Mouse (Mus musculus): ENCODE measurements around the gene Tmem135.

Tmem135 gene

GRCm38 (mm10) chr7:89404734-89405440, 865 bp upstream of the Tmem135 start:
- Histone ChIP-seq H3K27me3 (ENCODE audit: control insufficient read depth, insufficient read depth, low read length, poor library complexity, severe bottlenecking) (no peaks in the 10 kb centered on the region), H3K36me3 (ENCODE audit: control insufficient read depth, insufficient read depth, low read length, poor library complexity, severe bottlenecking) (no peaks in the 10 kb centered on the region)
- DNase-seq (ENCODE audit: low read depth, low spot score), result no peak

GRCm38 (mm10) chr7:89403053-89403972, 709 bp downstream of the Tmem135 start:
- DNase-seq (ENCODE audit: low read depth, low spot score), result peak; percentile 48
- H3K36me3 ChIP-seq (ENCODE audit: control insufficient read depth, insufficient read depth, low read length, poor library complexity, severe bottlenecking), result no peaks in the 10 kb centered on the region
- H3K27me3 ChIP-seq (ENCODE audit: control insufficient read depth, insufficient read depth, low read length, poor library complexity, severe bottlenecking), result no peaks in the 10 kb centered on the region

GRCm38 (mm10) chr7:89401936-89402335, 2.1 kb downstream of the Tmem135 start:
- Histone ChIP-seq H3K27me3 (ENCODE audit: control insufficient read depth, insufficient read depth, low read length, poor library complexity, severe bottlenecking) (no peaks in the 10 kb centered on the region), H3K36me3 (ENCODE audit: control insufficient read depth, insufficient read depth, low read length, poor library complexity, severe bottlenecking) (no peaks in the 10 kb centered on the region)
- DNase-seq (ENCODE audit: low read depth, low spot score), result no peak

- DNase-seq (ENCODE audit: low read depth, low spot score), result no peak
- H3K36me3 ChIP-seq (ENCODE audit: control insufficient read depth, insufficient read depth, low read length, poor library complexity, severe bottlenecking), result no peaks in the 10 kb centered on the region
- no peaks in the 10 kb centered on the region for H3K27me3 ChIP-seq (ENCODE audit: control insufficient read depth, insufficient read depth, low read length, poor library complexity, severe bottlenecking)
These were observed 2.7 kb downstream of the Tmem135 start for GRCm38 (mm10) chr7:89401136-89401858.

GRCm38 (mm10) chr7:89400721-89401120, 3.3 kb downstream of the Tmem135 start:
- no peak for DNase-seq (ENCODE audit: low read depth, low spot score)
- H3K27me3 ChIP-seq (ENCODE audit: control insufficient read depth, insufficient read depth, low read length, poor library complexity, severe bottlenecking), result no peaks in the 10 kb centered on the region
- no peaks in the 10 kb centered on the region for H3K36me3 ChIP-seq (ENCODE audit: control insufficient read depth, insufficient read depth, low read length, poor library complexity, severe bottlenecking)

- Histone ChIP-seq H3K27me3 (ENCODE audit: control insufficient read depth, insufficient read depth, low read length, poor library complexity, severe bottlenecking) (no peaks in the 10 kb centered on the region), H3K36me3 (ENCODE audit: control insufficient read depth, insufficient read depth, low read length, poor library complexity, severe bottlenecking) (no peaks in the 10 kb centered on the region)
- no peak for DNase-seq (ENCODE audit: low read depth, low spot score)
These were observed 6.0 kb downstream of the Tmem135 start for GRCm38 (mm10) chr7:89397837-89398534.

- Histone ChIP-seq H3K36me3 (ENCODE audit: control insufficient read depth, insufficient read depth, low read length, poor library complexity, severe bottlenecking) (no peaks in the 10 kb centered on the region), H3K27me3 (ENCODE audit: control insufficient read depth, insufficient read depth, low read length, poor library complexity, severe bottlenecking) (no peaks in the 10 kb centered on the region)
- no peak for DNase-seq (ENCODE audit: low read depth, low spot score)
These were observed 7.6 kb downstream of the Tmem135 start for GRCm38 (mm10) chr7:89396386-89396785.

GRCm38 (mm10) chr7:89395399-89395798, 8.6 kb downstream of the Tmem135 start:
- no peaks in the 10 kb centered on the region for H3K36me3 ChIP-seq (ENCODE audit: control insufficient read depth, insufficient read depth, low read length, poor library complexity, severe bottlenecking)
- no peaks in the 10 kb centered on the region for H3K27me3 ChIP-seq (ENCODE audit: control insufficient read depth, insufficient read depth, low read length, poor library complexity, severe bottlenecking)
- no peak for DNase-seq (ENCODE audit: low read depth, low spot score)

- DNase-seq (ENCODE audit: low read depth, low spot score), result peak; percentile 52
- Histone ChIP-seq H3K27me3 (ENCODE audit: control insufficient read depth, insufficient read depth, low read length, poor library complexity, severe bottlenecking) (no peaks in the 10 kb centered on the region), H3K36me3 (ENCODE audit: control insufficient read depth, insufficient read depth, low read length, poor library complexity, severe bottlenecking) (no peaks in the 10 kb centered on the region)
These were observed 11.2 kb downstream of the Tmem135 start for GRCm38 (mm10) chr7:89392825-89393224.

- DNase-seq (ENCODE audit: low read depth, low spot score), result no peak
- Histone ChIP-seq H3K27me3 (ENCODE audit: control insufficient read depth, insufficient read depth, low read length, poor library complexity, severe bottlenecking) (no peaks in the 10 kb centered on the region), H3K36me3 (ENCODE audit: control insufficient read depth, insufficient read depth, low read length, poor library complexity, severe bottlenecking) (no peaks in the 10 kb centered on the region)
These were observed 11.6 kb downstream of the Tmem135 start for GRCm38 (mm10) chr7:89392388-89392787.

- Histone ChIP-seq H3K27me3 (ENCODE audit: control insufficient read depth, insufficient read depth, low read length, poor library complexity, severe bottlenecking) (no peaks in the 10 kb centered on the region), H3K36me3 (ENCODE audit: control insufficient read depth, insufficient read depth, low read length, poor library complexity, severe bottlenecking) (no peaks in the 10 kb centered on the region)
- DNase-seq (ENCODE audit: low read depth, low spot score), result no peak
These were observed 12.2 kb downstream of the Tmem135 start for GRCm38 (mm10) chr7:89391831-89392230.

GRCm38 (mm10) chr7:89391281-89391680, 12.7 kb downstream of the Tmem135 start:
- no peak for DNase-seq (ENCODE audit: low read depth, low spot score)
- H3K36me3 ChIP-seq (ENCODE audit: control insufficient read depth, insufficient read depth, low read length, poor library complexity, severe bottlenecking), result no peaks in the 10 kb centered on the region
- no peaks in the 10 kb centered on the region for H3K27me3 ChIP-seq (ENCODE audit: control insufficient read depth, insufficient read depth, low read length, poor library complexity, severe bottlenecking)

GRCm38 (mm10) chr7:89390660-89391059, 13.4 kb downstream of the Tmem135 start:
- DNase-seq (ENCODE audit: low read depth, low spot score), result no peak
- H3K27me3 ChIP-seq (ENCODE audit: control insufficient read depth, insufficient read depth, low read length, poor library complexity, severe bottlenecking), result no peaks in the 10 kb centered on the region
- H3K36me3 ChIP-seq (ENCODE audit: control insufficient read depth, insufficient read depth, low read length, poor library complexity, severe bottlenecking), result no peaks in the 10 kb centered on the region

GRCm38 (mm10) chr7:89388981-89389380, 15.0 kb downstream of the Tmem135 start:
- no peak for DNase-seq (ENCODE audit: low read depth, low spot score)
- no peaks in the 10 kb centered on the region for H3K27me3 ChIP-seq (ENCODE audit: control insufficient read depth, insufficient read depth, low read length, poor library complexity, severe bottlenecking)
- no peaks in the 10 kb centered on the region for H3K36me3 ChIP-seq (ENCODE audit: control insufficient read depth, insufficient read depth, low read length, poor library complexity, severe bottlenecking)
